Mouse (Mus musculus) limb, embryonic 11.5 days (tissue): ENCODE results near the gene Plcl2. TPM values are rescaled to one million over a fixed set of nuclear protein-coding genes. Genes with fewer than 3 reads are reported as not detected.
A peak's percentile ranks its signal among the peaks of the same experiment; 100 is the strongest.
"Not testable (repeated sequence)": the region's sequence is repeated elsewhere in the genome, so short reads cannot be mapped to it uniquely, and the experiment has no call there.

Source experiments
- ATAC-seq: fragments of 200-750 bp; cut with Nextera tagmentation; 2 replicates; pipeline ENCODE4 v1.8.0; 2017; ENCODE audit warnings: low read depth; ENCODE audit not compliant: insufficient number of reproducible peaks, low FRiP score, low TSS enrichment
- DNase-seq: peaks from one replicate; pipeline ENCODE4 v3.0.0-alpha.2; 2015; ENCODE audit warnings: low spot score
- H3K27ac ChIP-seq: fragments of 300-500 bp; sonication (generic); replicated peaks from 2 replicates; pipeline ENCODE4 v1.5.1; 2014; ENCODE audit warnings: low read depth, mild to moderate bottlenecking, low read length
- H3K27me3 ChIP-seq: fragments of 300-500 bp; sonication (generic); 2 replicates; pipeline ENCODE4 v1.6.1; 2014; ENCODE audit warnings: mild to moderate bottlenecking, low read length, mixed read lengths; ENCODE audit not compliant: control insufficient read depth, insufficient read depth
- H3K36me3 ChIP-seq: fragments of 300-500 bp; sonication (generic); 2 replicates; pipeline ENCODE4 v1.6.1; 2014; ENCODE audit warnings: mild to moderate bottlenecking, low read length, moderate library complexity, mixed read lengths; ENCODE audit not compliant: control insufficient read depth, insufficient read depth
- H3K4me1 ChIP-seq: fragments of 300-500 bp; sonication (generic); 2 replicates; pipeline ENCODE4 v1.6.1; 2014; ENCODE audit warnings: low read length, mixed read lengths; ENCODE audit not compliant: control insufficient read depth, insufficient read depth
- H3K4me2 ChIP-seq: fragments of 300-500 bp; sonication (generic); 2 replicates; pipeline ENCODE4 v1.6.1; 2014; ENCODE audit warnings: low read depth, mild to moderate bottlenecking, moderate library complexity; ENCODE audit not compliant: severe bottlenecking
- H3K4me3 ChIP-seq: fragments of 300-500 bp; sonication (generic); 2 replicates; pipeline ENCODE4 v1.5.1; 2014; ENCODE audit warnings: low read depth, low read length
- H3K9ac ChIP-seq: fragments of 300-500 bp; sonication (generic); 2 replicates; pipeline ENCODE4 v1.6.1; 2014; ENCODE audit warnings: mild to moderate bottlenecking, low read length
- H3K9me3 ChIP-seq: fragments of 300-500 bp; sonication (generic); 2 replicates; pipeline ENCODE4 v1.6.1; 2016; ENCODE audit warnings: low read length; ENCODE audit not compliant: control insufficient read depth
- WGBS: fragments of 180-500 bp; shearing (Covaris S2); extraction: QIAGEN DNeasy Blood & Tissue Kit; methylation state at CpG from one replicate; pipeline ENCODE4 v1.1.7; 2014; 5-methylcytosine and 5-hydroxymethylcytosine counted together
- polyA plus RNA-seq: library from polyadenylated mRNA; unstranded; fragments of >200 nt; fragmentation: Nextera tagmentation; extraction: Ambion mirVana; gene quantifications from 2 replicates; pipeline ENCODE4 v1.2.1, GENCODE M21; 2014

Plcl2 gene
- polyA plus RNA-seq, 1 experiment from 2014 or later: 5.3 TPM

DNA sequence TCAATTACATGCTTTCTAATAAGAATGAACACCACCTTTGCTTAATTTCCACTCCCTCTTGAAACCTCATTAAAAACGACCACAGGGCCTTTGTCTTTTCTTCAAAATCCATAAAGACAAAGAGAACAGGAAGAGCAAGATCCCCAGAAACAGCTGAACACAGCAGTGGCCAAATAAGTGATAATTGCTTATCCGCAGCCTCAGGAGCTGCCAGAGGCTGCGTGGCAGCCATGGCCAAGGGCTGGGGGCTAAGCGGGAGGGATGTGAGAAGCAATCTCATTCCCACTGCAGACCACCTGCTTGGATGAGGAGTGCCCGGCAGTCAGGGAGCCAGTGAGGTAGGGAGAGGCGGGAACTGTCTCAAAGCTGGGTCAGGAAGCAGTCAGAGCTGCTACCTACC, 134.8 kb downstream of the Plcl2 start:
- H3K9me3 ChIP-seq: no peaks in the 10 kb centered on the region
- no peak overlapping the region for H3K9ac ChIP-seq
- H3K4me1 ChIP-seq: no peaks in the 10 kb centered on the region
- H3K4me3 ChIP-seq: no peak overlapping the region
- H3K4me2 ChIP-seq: no peak overlapping the region
- no peak overlapping the region for H3K27ac ChIP-seq
- WGBS: 11% methylated on average over 6 of the region's 6 CpGs
- DNase-seq (peak; percentile 35), ATAC-seq (peak; percentile 39; the same call in 1 of the 2 replicates)
- H3K27me3 ChIP-seq: no peaks in the 10 kb centered on the region
- H3K36me3 ChIP-seq: no peaks in the 10 kb centered on the region

DNA sequence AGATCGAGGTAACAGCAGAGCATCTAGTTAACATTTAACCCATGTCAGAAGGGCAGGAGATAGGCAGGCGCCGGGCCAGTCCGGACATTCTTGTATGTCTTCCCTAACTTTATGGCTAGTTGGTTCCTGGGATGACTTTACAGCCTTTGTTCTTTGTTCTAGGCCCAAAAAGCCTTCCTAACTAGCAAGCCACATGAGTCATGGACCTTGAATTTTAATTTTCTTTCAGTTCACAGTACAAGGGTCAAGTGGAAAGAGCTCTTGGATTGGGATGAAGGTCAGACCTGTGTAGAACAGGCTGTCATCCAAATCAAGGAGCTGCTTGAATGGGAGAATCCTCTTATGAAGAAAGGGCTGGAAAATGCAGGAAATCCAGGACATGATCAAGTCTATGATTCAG, 138.9 kb downstream of the Plcl2 start:
- not testable (repeated sequence) for H3K27me3 ChIP-seq, H3K27ac ChIP-seq, H3K4me2 ChIP-seq, H3K4me3 ChIP-seq, DNase-seq, H3K4me1 ChIP-seq, ATAC-seq, H3K9ac ChIP-seq, H3K36me3 ChIP-seq, H3K9me3 ChIP-seq
- 95% methylated on average over 4 of the region's 4 CpGs for WGBS

DNA sequence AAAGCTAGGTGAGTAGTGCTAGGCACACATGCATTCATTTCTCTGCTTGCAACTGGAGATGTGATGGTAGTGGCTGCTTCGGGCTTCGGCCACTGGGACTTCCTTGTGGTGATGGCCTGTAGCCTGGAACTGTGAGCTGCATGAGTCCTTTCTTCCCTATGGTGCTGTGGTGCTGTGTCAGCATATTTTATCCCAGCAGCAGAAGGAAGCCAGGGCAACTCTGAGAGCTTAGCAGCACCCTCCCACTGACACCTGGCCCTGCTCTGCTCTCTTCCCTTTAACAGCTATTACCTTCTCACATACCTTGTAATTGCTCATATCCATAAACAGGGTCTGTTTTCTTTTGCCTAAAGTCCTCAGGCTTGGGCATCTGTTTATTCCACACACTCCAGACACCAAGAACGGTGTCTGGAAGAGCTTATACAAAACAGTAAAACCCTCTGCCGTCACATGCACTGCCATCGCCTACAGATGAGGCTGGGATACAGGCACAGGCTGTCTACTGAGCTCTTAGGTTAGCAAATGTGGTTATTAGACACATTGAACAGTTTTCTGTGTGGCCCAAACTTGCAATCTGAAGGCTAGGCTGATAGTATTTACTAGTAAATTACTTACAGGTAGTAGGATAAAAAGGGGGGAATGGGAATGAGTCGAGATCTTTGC, 139.7 kb downstream of the Plcl2 start:
- no peak overlapping the region for H3K27ac ChIP-seq
- H3K4me2 ChIP-seq: no peak overlapping the region
- H3K4me3 ChIP-seq: no peak overlapping the region
- H3K36me3 ChIP-seq: no peaks in the 10 kb centered on the region
- H3K9ac ChIP-seq: no peak overlapping the region
- H3K9me3 ChIP-seq: no peaks in the 10 kb centered on the region
- H3K27me3 ChIP-seq: no peaks in the 10 kb centered on the region
- ATAC-seq (no peak), DNase-seq (no peak)
- WGBS: 75% methylated on average over 6 of the region's 6 CpGs
- no peaks in the 10 kb centered on the region for H3K4me1 ChIP-seq

DNA sequence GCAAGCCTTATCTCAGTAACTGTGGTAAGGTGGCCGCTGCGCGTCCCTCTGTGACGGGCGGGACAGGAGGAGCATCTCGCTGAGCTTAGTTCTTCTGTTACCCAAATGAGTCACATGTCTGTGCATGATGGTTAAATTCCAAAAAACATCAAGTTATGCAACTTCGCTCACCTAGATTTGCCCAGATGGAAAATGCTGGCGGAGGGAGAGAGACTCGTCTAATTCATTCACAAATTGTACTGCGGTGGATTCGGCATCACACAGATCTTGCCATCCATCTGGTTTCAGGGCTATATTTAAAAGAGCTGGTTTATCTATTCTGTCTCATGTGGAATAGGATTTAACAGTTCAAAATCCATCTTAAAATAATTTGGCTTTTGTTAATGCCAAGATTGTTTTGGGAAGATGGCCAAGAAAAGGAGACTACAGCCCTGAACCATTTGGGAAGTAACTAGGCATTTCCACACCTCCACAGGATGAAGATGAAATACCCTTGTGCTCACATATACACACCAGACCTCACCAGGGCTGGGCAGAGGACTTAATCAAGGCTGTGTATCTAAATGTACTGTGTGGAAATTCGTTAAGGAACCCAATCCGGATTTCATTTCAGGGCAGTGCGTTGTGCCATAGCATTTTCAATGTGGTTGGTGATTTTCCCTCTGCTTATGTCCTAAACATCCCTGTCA, 141.5 kb downstream of the Plcl2 start:
- Histone ChIP-seq H3K27ac (no peak overlapping the region), H3K4me2 (no peak overlapping the region), H3K9ac (no peak overlapping the region), H3K27me3 (no peaks in the 10 kb centered on the region), H3K4me1 (no peaks in the 10 kb centered on the region), H3K9me3 (no peaks in the 10 kb centered on the region), H3K36me3 (no peaks in the 10 kb centered on the region), H3K4me3 (no peak overlapping the region)
- ATAC-seq (no peak), DNase-seq (no peak)
- 98% methylated on average over 14 of the region's 14 CpGs for WGBS

DNA sequence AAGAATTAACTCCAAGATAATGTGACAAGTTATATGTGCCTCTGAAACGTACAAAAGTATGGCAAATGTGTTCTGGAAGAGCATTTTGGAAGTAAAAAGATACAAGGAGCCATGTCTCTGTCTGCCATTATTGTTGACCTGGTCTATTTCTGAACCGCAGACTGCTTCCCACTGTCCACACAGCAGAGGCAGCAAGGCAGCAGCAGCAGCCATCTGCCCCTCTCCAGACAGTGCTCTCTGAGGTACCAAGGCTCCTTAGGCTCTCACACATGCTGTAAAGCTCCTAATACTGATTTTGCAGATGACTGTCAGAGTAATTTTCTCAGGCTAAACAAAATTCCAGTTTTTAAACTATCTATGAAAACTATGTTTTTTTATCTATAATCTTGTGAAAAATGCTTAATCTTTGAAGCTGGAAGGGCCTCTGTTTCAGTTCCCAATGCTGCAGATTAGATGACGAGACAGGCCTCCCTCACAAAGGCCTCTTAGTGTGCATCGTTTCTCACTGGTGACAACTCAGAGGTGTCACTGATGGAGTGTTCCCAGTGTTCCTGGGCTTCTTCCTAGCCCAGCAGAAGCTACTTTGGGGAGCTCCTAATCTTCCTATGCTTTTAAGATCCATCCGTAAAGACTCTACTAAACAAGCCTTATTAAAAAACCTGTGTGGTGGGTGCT, 145.7 kb downstream of the Plcl2 start:
- Histone ChIP-seq H3K9ac (no peak overlapping the region), H3K4me3 (no peak overlapping the region), H3K27me3 (no peaks in the 10 kb centered on the region), H3K27ac (no peak overlapping the region), H3K4me2 (no peak overlapping the region), H3K36me3 (no peaks in the 10 kb centered on the region), H3K9me3 (no peaks in the 10 kb centered on the region), H3K4me1 (no peaks in the 10 kb centered on the region)
- DNase-seq (no peak), ATAC-seq (no peak)
- 60% methylated on average over 5 of the region's 5 CpGs for WGBS

DNA sequence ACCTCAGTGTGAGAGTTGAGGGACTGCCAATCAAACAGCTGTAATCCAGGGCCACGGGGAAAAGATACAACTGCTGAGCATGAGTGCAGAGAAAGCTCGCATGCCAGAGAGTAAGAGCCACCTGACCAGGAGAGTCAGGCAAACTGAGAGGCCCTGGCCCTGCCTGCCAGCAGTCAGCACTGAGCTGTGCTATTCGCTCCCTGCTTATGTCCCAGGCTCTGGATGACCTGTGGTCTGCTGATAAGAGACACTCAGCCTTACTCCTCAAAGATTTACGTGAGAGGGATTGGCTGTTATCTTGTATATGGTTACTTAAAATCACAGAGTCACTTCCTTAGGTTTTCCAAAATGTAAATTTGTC, 146.2 kb downstream of the Plcl2 start:
- H3K9ac ChIP-seq: no peak overlapping the region
- DNase-seq (no peak), ATAC-seq (no peak)
- no peaks in the 10 kb centered on the region for H3K27me3 ChIP-seq
- WGBS: 46% methylated on average over 4 of the region's 4 CpGs
- no peaks in the 10 kb centered on the region for H3K4me1 ChIP-seq
- no peak overlapping the region for H3K27ac ChIP-seq
- H3K4me2 ChIP-seq: no peak overlapping the region
- H3K9me3 ChIP-seq: no peaks in the 10 kb centered on the region
- H3K4me3 ChIP-seq: no peak overlapping the region
- H3K36me3 ChIP-seq: no peaks in the 10 kb centered on the region

DNA sequence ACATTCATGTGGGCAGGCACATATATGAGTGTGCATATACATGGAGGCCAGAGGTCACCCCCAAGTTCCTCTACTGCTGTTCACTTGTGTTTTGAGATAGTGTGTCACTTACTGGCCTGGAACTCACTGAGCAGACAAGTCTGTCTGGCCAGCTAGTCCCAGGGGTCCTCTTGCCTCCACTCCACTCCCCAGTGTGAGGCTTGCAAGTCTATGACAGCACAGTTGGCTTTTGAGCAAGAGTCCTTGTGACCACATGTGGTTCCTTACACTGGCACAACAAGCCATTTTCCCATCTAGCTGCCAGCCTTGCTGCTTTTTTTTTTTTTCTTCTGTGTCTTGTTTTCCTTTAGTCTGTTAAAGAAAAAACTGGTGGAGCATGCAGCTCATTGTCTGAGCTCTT, 148.1 kb downstream of the Plcl2 start:
- no peak overlapping the region for H3K27ac ChIP-seq
- ATAC-seq (no peak), DNase-seq (no peak)
- H3K4me2 ChIP-seq: no peak overlapping the region
- no peaks in the 10 kb centered on the region for H3K27me3 ChIP-seq
- H3K36me3 ChIP-seq: no peaks in the 10 kb centered on the region
- no peaks in the 10 kb centered on the region for H3K4me1 ChIP-seq
- H3K9ac ChIP-seq: no peak overlapping the region
- no peak overlapping the region for H3K4me3 ChIP-seq
- H3K9me3 ChIP-seq: no peaks in the 10 kb centered on the region

DNA sequence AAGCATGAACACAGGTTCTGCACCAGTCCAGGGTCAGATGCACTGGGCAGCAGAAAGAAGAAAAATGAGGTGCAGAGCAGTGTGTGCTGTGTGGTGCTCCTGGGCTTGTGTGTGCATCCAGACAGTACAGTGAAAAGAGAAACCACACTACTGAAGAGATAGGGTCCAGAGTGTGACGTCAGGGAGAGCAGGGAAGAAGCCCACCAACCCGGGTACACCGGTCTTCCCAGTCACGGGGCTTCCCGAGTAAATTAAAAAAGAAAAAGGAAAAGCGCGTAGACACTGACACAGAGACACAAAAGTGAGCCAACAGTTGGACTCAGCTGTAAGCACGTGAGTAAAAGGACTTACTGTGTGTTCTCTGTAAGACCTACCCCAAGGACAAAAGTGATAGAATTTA, 149.7 kb downstream of the Plcl2 start:
- no peak overlapping the region for H3K9ac ChIP-seq
- no peaks in the 10 kb centered on the region for H3K36me3 ChIP-seq
- 91% methylated on average over 8 of the region's 8 CpGs for WGBS
- H3K27me3 ChIP-seq: no peaks in the 10 kb centered on the region
- no peak overlapping the region for H3K4me2 ChIP-seq
- no peak for ATAC-seq
- H3K27ac ChIP-seq: no peak overlapping the region
- H3K9me3 ChIP-seq: no peaks in the 10 kb centered on the region
- H3K4me3 ChIP-seq: no peak overlapping the region
- no peaks in the 10 kb centered on the region for H3K4me1 ChIP-seq
- DNase-seq: no peak
